Mouse (Mus musculus) layer of hippocampus, postnatal 25 days (tissue): ENCODE results near the gene Zbp1. TPM values are rescaled to one million over a fixed set of nuclear protein-coding genes. Genes with fewer than 3 reads are reported as not detected.

Source experiments
- DNase-seq, 2 experiments: peaks; one replicate each; pipeline ENCODE4 v3.0.0; 2022; ENCODE audit warnings: mixed read lengths in 2 of 2, low spot score in 1 of 2; ENCODE audit errors: extremely low spot score in 1 of 2
- total RNA-seq, 2 experiments: library from RNA; stranded (reverse); gene quantifications; 2 replicates each; pipeline ENCODE4 v1.2.3; 2021

The Zbp1 gene
- total RNA-seq, 2 experiments from 2014 or later = not detected

DNA sequence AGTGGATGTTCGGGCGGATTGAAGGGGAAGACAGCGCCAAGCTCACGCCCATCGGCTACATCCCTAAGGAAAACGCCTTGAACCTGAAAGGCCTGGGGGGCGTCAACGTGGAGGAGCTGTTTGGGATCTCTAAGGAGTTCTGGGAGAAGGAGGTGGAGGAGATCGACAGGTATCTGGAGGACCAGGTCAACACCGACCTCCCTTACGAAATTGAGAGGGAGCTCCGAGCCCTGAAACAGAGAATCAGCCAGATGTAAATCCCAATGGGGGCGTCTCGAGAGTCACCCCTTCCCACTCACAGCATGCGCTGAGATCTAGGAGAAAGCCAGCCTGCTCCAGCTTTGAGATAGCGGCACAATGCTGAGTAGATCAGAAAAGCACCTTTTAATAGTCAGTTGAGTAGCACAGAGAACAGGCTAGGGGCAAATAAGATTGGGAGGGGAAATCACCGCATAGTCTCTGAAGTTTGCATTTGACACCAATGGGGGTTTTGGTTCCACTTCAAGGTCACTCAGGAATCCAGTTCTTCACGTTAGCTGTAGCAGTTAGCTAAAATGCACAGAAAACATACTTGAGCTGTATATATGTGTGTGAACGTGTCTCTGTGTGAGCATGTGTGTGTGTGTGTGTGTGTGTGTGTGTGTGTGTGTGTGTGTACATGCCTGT is 60.2 kb downstream of the Zbp1 start:
- no peak for DNase-seq

DNA sequence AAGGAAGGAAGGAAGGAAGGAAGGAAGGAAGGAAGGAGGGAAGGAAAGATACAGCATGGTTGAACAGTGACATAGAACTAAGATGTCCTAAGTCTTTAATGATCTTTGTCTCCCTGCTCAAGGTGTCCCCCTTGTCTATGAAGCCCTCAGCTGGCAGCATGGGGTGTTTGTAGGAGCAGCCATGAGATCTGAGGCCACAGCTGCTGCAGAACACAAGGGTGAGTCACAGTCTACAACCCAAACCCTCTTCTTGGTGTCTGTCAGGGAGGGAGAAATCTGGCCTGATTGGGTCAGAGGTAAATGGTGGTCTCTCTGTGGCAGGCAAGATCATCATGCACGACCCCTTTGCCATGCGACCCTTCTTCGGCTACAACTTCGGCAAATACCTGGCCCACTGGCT is 60.9 kb downstream of the Zbp1 start:
- no peak for DNase-seq

DNA sequence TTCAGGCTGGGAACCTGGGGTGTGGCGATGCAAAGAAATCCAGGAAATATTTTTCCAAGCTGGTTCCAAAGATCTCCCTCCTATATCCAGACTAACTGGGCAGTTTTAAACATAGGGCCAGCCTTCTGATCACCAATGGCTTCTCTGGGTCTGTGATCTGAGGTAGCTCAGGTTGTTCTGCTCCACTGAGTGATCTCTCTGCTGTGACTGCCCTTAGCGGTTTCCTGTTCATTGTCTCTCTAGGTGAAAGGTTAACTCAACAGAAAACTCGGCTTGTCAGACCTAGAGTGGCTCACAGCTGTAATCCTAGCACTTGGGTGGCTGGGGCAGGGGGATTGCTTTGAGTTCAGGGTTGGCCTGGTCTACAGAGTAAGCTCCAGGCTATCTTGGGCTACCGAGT is 61.3 kb downstream of the Zbp1 start:
- no peak for DNase-seq

DNA sequence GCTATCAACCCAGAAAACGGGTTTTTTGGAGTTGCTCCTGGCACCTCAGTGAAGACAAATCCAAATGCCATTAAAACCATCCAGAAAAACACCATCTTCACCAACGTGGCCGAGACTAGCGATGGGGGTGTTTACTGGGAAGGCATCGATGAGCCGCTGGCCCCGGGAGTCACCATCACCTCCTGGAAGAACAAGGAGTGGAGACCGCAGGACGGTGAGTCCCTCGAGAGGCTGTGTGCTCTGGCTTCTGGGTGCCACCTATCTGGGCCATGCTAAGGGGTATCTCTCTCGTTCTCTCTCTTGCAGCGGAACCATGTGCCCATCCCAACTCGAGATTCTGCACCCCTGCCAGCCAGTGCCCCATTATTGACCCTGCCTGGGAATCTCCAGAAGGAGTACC is 61.8 kb downstream of the Zbp1 start:
- no peak for DNase-seq

Other genes starting within 250 kb of the Zbp1 start
- gene Spo11, start 241.2 kb downstream of the Zbp1 start, total RNA-seq = not detected
- 10 to 100 TPM; 74.5 to 88.6 TPM for gene Rae1, start 218.8 kb downstream of the Zbp1 start, total RNA-seq
- 1 to 10 TPM; 3.3 to 5.0 TPM for gene Rbm38, start 198.4 kb downstream of the Zbp1 start, total RNA-seq
- gene Ctcfl, start 99.4 kb downstream of the Zbp1 start, total RNA-seq = not detected
- gene Pck1, start 65.9 kb downstream of the Zbp1 start, total RNA-seq = not detected
- gene Pmepa1, start 57.6 kb upstream of the Zbp1 start, total RNA-seq = 10 to 100 TPM; 26.2 TPM